Mouse (Mus musculus): Measurements from ENCODE around the gene Raph1.

The Raph1 gene

GRCm38 (mm10) chr1:60432497-60432896, 134.4 kb downstream of the Raph1 start:
- no peak for DNase-seq (ENCODE audit: low spot score in 2 of 2)
